Mouse (Mus musculus) cerebellum, adult (tissue): ENCODE results near the gene Vps54.
"Not testable (repeated sequence)": the region's sequence is repeated elsewhere in the genome, so short reads cannot be mapped to it uniquely, and the experiment has no call there.

ENCODE experiments used
- ATAC-seq: cut with Nextera tagmentation; 2 replicates; pipeline ENCODE4 v1.9.2; 2017; ENCODE audit warnings: mild to moderate bottlenecking, moderate library complexity, mixed read lengths; ENCODE audit not compliant: insufficient number of reproducible peaks, low FRiP score, low TSS enrichment

Gene Vps54

GRCm38 (mm10) chr11:21239021-21239661 is at the start of gene Vps54:
TSS of gene Vps54 (plus strand) at chr11:21239281.
- ATAC-seq = peak; percentile 78

- not testable (repeated sequence) for ATAC-seq
These were observed 47.3 kb upstream of the Vps54 start for GRCm38 (mm10) chr11:21191821-21192220.

- ATAC-seq = no peak
These were observed 44.2 kb upstream of the Vps54 start for GRCm38 (mm10) chr11:21194851-21195250.

- no peak for ATAC-seq
These were observed 30.0 kb upstream of the Vps54 start for GRCm38 (mm10) chr11:21209046-21209445.

GRCm38 (mm10) chr11:21209701-21210100 is 29.4 kb upstream of the Vps54 start:
- not testable (repeated sequence) for ATAC-seq

GRCm38 (mm10) chr11:21217419-21217818 is 21.7 kb upstream of the Vps54 start:
- ATAC-seq = no peak

- no peak for ATAC-seq
These were observed 19.8 kb upstream of the Vps54 start for GRCm38 (mm10) chr11:21219281-21219680.

- ATAC-seq = no peak
These were observed 19.1 kb upstream of the Vps54 start for GRCm38 (mm10) chr11:21219851-21220587.

- ATAC-seq = no peak
These were observed 18.3 kb upstream of the Vps54 start for GRCm38 (mm10) chr11:21220754-21221153.

- no peak for ATAC-seq
These were observed 17.7 kb upstream of the Vps54 start for GRCm38 (mm10) chr11:21221396-21221795.

- ATAC-seq = no peak
These were observed 16.4 kb upstream of the Vps54 start for GRCm38 (mm10) chr11:21222606-21223207.

- ATAC-seq = no peak
These were observed 15.5 kb upstream of the Vps54 start for GRCm38 (mm10) chr11:21223539-21223938.

- ATAC-seq = no peak
These were observed 15.0 kb upstream of the Vps54 start for GRCm38 (mm10) chr11:21224041-21224440.

GRCm38 (mm10) chr11:21224446-21224845 is 14.6 kb upstream of the Vps54 start:
- no peak for ATAC-seq

- no peak for ATAC-seq
These were observed 14.1 kb upstream of the Vps54 start for GRCm38 (mm10) chr11:21224983-21225382.

- no peak for ATAC-seq
These were observed 3.7 kb upstream of the Vps54 start for GRCm38 (mm10) chr11:21235381-21235780.

GRCm38 (mm10) chr11:21235821-21236220 is 3.3 kb upstream of the Vps54 start:
- no peak for ATAC-seq

- ATAC-seq = no peak
These were observed 2.1 kb upstream of the Vps54 start for GRCm38 (mm10) chr11:21236996-21237395.

- no peak for ATAC-seq
These were observed 1.4 kb upstream of the Vps54 start for GRCm38 (mm10) chr11:21237474-21238278.

- peak; percentile 83 for ATAC-seq
These were observed 631 bp upstream of the Vps54 start for GRCm38 (mm10) chr11:21238279-21239020.
